Mouse (Mus musculus) cerebellum, adult 2 months (tissue): Measurements from ENCODE around the gene Erc2.

Source experiments
- CTCF ChIP-seq: fragments of 200-500 bp; IDR thresholded peaks from 2 replicates; pipeline ENCODE4 v1.5.1; 2011; ENCODE audit warnings: low read depth, mild to moderate bottlenecking, control low read depth, low read length, moderate library complexity, borderline replicate concordance; ENCODE audit not compliant: insufficient read depth
- POLR2A ChIP-seq: fragments of 200-500 bp; IDR thresholded peaks from 2 replicates; pipeline ENCODE4 v1.6.1; 2011; ENCODE audit warnings: low read length, control low read depth, borderline replicate concordance; ENCODE audit not compliant: insufficient read depth

GRCm38 (mm10) chr14:28155706-28156105, 533.5 kb downstream of the Erc2 start:
- TF ChIP-seq CTCF (no peak), POLR2A (no peak)
